Mouse (Mus musculus): Measurements from ENCODE around the gene Cd2bp2.

- TF ChIP-seq CTCF (IDR thresholded peaks at IDR 0.05) (no peak), EP300 (IDR thresholded peaks at IDR 0.05) (no peak)
These were observed 50.2 kb downstream of the Cd2bp2 start for GRCm38 (mm10) chr7:127145387-127146266.
